Mouse (Mus musculus) embryonic fibroblast, embryonic 13.5 days (primary cell): ENCODE data around the gene Cfap20.

Experiments
- CTCF ChIP-seq: IDR thresholded peaks from 2 replicates; pipeline ENCODE4 v1.5.1; 2011; ENCODE audit warnings: mild to moderate bottlenecking, control low read depth, low read length, moderate library complexity, borderline replicate concordance; ENCODE audit not compliant: insufficient read depth
- POLR2A ChIP-seq: IDR thresholded peaks from 2 replicates; pipeline ENCODE4 v1.6.1; 2011; ENCODE audit warnings: low read depth, mild to moderate bottlenecking, control low read depth, low read length, moderate library complexity

- TF ChIP-seq CTCF (no peak), POLR2A (no peak)
Measured at GRCm38 (mm10) chr8:95434233-95434632, 436 bp downstream of the Cfap20 start.
